Mouse (Mus musculus): ENCODE measurements around the gene Cacna1g. TPM values are rescaled to one million over a fixed set of nuclear protein-coding genes. Genes with fewer than 3 reads are reported as not detected.

Gene Cacna1g
- total and polyA plus RNA-seq, 3 experiments, result 1.7 to 3.7 (median 2.4) TPM

DNA sequence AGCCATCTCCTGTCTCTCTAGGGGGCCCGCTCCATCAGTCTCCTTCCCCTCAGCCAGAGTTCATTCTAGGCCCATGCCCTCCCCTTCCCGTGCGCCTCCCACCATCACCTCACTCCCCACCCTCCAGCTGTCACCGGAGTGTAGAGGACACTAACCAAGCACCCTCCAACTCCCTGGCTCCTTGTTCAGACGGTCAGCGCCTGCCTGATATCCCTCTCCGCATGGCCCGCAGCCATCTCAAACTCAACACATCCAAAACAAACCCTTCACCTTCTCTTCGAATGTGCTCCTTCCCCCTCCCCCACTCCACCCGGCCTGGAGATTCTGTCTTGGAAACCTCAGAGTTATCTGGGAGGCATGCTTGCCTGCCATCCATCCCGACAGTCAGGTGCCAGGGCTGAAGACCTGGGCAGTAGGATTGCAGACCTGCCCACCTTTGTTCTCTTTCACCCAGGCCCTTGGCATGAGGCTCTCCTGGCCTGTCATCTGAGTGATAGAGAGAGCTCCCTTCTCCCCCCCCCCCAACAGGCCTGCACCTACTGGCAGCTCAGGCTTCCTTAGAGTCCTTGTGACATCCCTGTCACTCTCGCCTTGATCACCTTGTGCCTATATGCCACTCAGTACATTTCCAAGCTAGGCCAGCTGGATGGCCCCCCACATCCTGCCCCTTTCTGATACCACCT, 22.8 kb downstream of the Cacna1g start:
- TF ChIP-seq MYC (IDR thresholded peaks at IDR 0.05; ENCODE audit: low read depth, low read length), result no peak
- TF ChIP-seq TCF12 (IDR thresholded peaks at IDR 0.05; ENCODE audit: low read depth, low read length), result no peak
- no peak for TF ChIP-seq TBP (conservative IDR thresholded peaks at IDR 0.05; ENCODE audit: low read depth, low read length)
- TF ChIP-seq JUND (conservative IDR thresholded peaks at IDR 0.05; ENCODE audit: low read depth, low read length), result no peak
- TF ChIP-seq EP300 (IDR thresholded peaks at IDR 0.05; ENCODE audit: low read length), result no peak
- TF ChIP-seq SIN3A (IDR thresholded peaks at IDR 0.05; ENCODE audit: low read length), result no peak
- no peak for TF ChIP-seq CHD1 (IDR thresholded peaks at IDR 0.05; ENCODE audit: low read depth, low read length)
- no peak for TF ChIP-seq JUN (IDR thresholded peaks at IDR 0.05; ENCODE audit: insufficient read depth, low read depth, low read length)
- TF ChIP-seq MAFK (IDR thresholded peaks at IDR 0.05; ENCODE audit: insufficient replicate concordance, low read length), result no peak
- no peak for TF ChIP-seq USF1 (IDR thresholded peaks at IDR 0.05; ENCODE audit: low read depth, low read length)
- no peak for TF ChIP-seq MAX (IDR thresholded peaks at IDR 0.05; ENCODE audit: low read length)
- no peak for TF ChIP-seq BHLHE40 (IDR thresholded peaks at IDR 0.05; ENCODE audit: low read depth, low read length)
- no peak for TF ChIP-seq IRF4 (IDR thresholded peaks at IDR 0.05; ENCODE audit: low read depth, low read length)
- TF ChIP-seq USF2 (conservative IDR thresholded peaks at IDR 0.05; ENCODE audit: low read depth, low read length), result no peak
- TF ChIP-seq HCFC1 (IDR thresholded peaks at IDR 0.05; ENCODE audit: low read depth, low read length), result no peak
- no peak for TF ChIP-seq RAD21 (IDR thresholded peaks at IDR 0.05; ENCODE audit: low read depth, low read length)
- no peaks in the 10 kb centered on the region for H3K9me3 ChIP-seq (replicated peaks; ENCODE audit: low read length)
- dilution Hi-C loops (cut with MboI; ENCODE audit: extremely low pct_ligation_motif_present, extremely low pct_unique_long_range_greater_than_20kb, low sequenced_read_pairs), result no loop called here
- H3K27me3 ChIP-seq (replicated peaks), result peaks cover 11% of the 10 kb centered on the region
- DNase-seq (ENCODE audit: extremely low read depth), result no peak
- no peak overlapping the region for H3K9ac ChIP-seq (ENCODE audit: insufficient read depth, low read depth)
- no peak overlapping the region for H3K27ac ChIP-seq (ENCODE audit: insufficient read depth, low read depth)
- no peaks in the 10 kb centered on the region for H3K79me2 ChIP-seq (replicated peaks; ENCODE audit: control insufficient read depth, extremely low read depth, insufficient read depth, poor library complexity, severe bottlenecking)
- no peaks in the 10 kb centered on the region for H3K36me3 ChIP-seq (replicated peaks in 1 of 2; ENCODE audit: control insufficient read depth in 1 of 2, insufficient read depth in 1 of 2, low read length in 1 of 2)
- H3K4me1 ChIP-seq (ENCODE audit: control insufficient read depth in 1 of 2, insufficient read depth in 2 of 2), result peaks cover 9 to 31% of the 10 kb centered on the region in 2 experiments
- in situ Hi-C loops (cut with MboI; ENCODE audit: low pct_ligation_motif_present, low pct_unique_long_range_greater_than_20kb, low sequenced_read_pairs), result no loop called here
- no peak overlapping the region for H3K4me2 ChIP-seq (ENCODE audit: insufficient read depth, low read depth, poor library complexity, severe bottlenecking)
- H3K4me3 ChIP-seq (replicated peaks in 1 of 3; ENCODE audit: low read depth in 2 of 3, low read length in 2 of 3, poor library complexity in 1 of 3), result no peak overlapping the region

GRCm38 (mm10) chr11:94449886-94450285, 24.1 kb downstream of the Cacna1g start:
- TF ChIP-seq SIN3A (IDR thresholded peaks at IDR 0.05; ENCODE audit: low read length) (no peak), BHLHE40 (IDR thresholded peaks at IDR 0.05; ENCODE audit: low read depth, low read length) (no peak), MEF2A (IDR thresholded peaks at IDR 0.05; ENCODE audit: borderline replicate concordance, low read depth, low read length) (no peak), MYC (IDR thresholded peaks at IDR 0.05; ENCODE audit: low read depth, low read length) (no peak), GABPA (IDR thresholded peaks at IDR 0.05; ENCODE audit: insufficient replicate concordance, low read depth, low read length) (no peak)
- H3K79me2 ChIP-seq (replicated peaks; ENCODE audit: control insufficient read depth, extremely low read depth, insufficient read depth, poor library complexity, severe bottlenecking), result no peaks in the 10 kb centered on the region
- no peak overlapping the region for H3K4me2 ChIP-seq (ENCODE audit: insufficient read depth, low read depth, poor library complexity, severe bottlenecking)
- no peak overlapping the region for H3K9ac ChIP-seq (ENCODE audit: insufficient read depth, low read depth)
- peaks cover 4 to 25% of the 10 kb centered on the region in 2 experiments for H3K4me1 ChIP-seq (ENCODE audit: control insufficient read depth in 1 of 2, insufficient read depth in 2 of 2)
- H3K27me3 ChIP-seq (replicated peaks), result peaks cover 15% of the 10 kb centered on the region
- in situ Hi-C loops (cut with MboI; ENCODE audit: low pct_ligation_motif_present, low pct_unique_long_range_greater_than_20kb, low sequenced_read_pairs) (no loop called here), dilution Hi-C loops (cut with MboI; ENCODE audit: extremely low pct_ligation_motif_present, extremely low pct_unique_long_range_greater_than_20kb, low sequenced_read_pairs) (no loop called here)
- H3K4me3 ChIP-seq (replicated peaks in 1 of 3; ENCODE audit: low read depth in 2 of 3, low read length in 2 of 3, poor library complexity in 1 of 3), result no peak overlapping the region
- H3K36me3 ChIP-seq (replicated peaks in 1 of 2; ENCODE audit: control insufficient read depth in 1 of 2, insufficient read depth in 1 of 2, low read length in 1 of 2), result no peaks in the 10 kb centered on the region
- H3K27ac ChIP-seq (ENCODE audit: insufficient read depth, low read depth), result no peak overlapping the region
- DNase-seq (ENCODE audit: extremely low read depth), result no peak
- H3K9me3 ChIP-seq (replicated peaks; ENCODE audit: low read length), result no peaks in the 10 kb centered on the region
